Mouse (Mus musculus) lung, adult 2 months (tissue): ENCODE measurements around the gene Fam124b.

Source experiments
- CTCF ChIP-seq: fragments of 200-500 bp; IDR thresholded peaks from 2 replicates; pipeline ENCODE4 v1.5.1; 2011; ENCODE audit warnings: mild to moderate bottlenecking, low read length, control low read depth; ENCODE audit not compliant: insufficient read depth
- POLR2A ChIP-seq: fragments of 200-500 bp; IDR thresholded peaks from 2 replicates; pipeline ENCODE4 v1.6.1; 2011; ENCODE audit warnings: low read depth, mild to moderate bottlenecking, control low read depth, low read length, borderline replicate concordance; ENCODE audit errors: extremely low read depth

DNA sequence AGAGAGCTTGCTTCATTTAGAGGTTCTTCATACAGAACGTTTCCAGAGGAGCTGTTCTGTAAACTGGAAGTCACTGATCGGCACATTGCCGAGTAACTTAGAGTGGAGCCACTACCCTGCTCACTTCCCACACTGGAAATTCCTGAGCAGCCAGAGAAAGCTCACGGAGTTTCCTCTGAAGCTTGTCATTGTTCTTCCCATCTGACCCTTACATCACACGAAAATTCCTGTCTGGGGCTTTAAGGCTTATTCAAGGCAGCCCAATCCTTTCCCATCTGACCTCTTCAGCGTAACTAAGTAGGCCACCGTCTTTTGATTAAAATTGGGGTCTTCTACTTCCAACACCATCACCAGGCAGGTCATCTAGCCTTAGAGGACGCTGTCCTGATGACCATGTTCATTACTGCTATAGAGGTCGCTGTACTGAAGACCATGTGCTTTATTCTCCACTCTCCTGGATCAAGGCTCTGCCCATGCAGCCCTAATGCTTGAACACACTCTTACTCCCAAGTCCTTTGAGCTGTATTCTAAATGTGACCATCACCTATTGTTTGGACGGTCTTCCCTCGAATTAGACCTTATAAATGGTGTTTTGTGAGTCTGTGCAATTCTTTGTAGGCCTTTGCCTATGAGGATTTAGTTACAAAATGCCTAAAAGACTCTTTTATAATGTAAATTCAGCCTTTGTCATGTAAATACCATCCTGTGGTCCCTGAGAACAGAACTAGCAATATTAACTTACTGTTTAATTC, 18.9 kb upstream of the Fam124b start:
- TF ChIP-seq CTCF, result no peak
- TF ChIP-seq POLR2A, result no peak
